Mouse (Mus musculus): ENCODE measurements at regions not wholly inside any gene's neighbourhood (a gene's known extent, or its start where the extent isn't known, plus 50 kb on each side); places are given as distances from the start of the nearest gene placed in this dataset.

GRCm38 (mm10) chr1:36012081-36012765 lies 56.0 kb upstream of the Hs6st1 start:
- TF ChIP-seq CTCF (conservative IDR thresholded peaks at IDR 0.05; ENCODE audit: low read length) (no peak), POU5F1 (IDR thresholded peaks at IDR 0.05; ENCODE audit: borderline replicate concordance, low read length) (no peak)

All from E14TG2a.4 (cell line).